Mouse (Mus musculus) left cerebral cortex, adult 8-10 months (tissue): ENCODE data around the gene Rbpms2. TPM values are rescaled to one million over a fixed set of nuclear protein-coding genes. Genes with fewer than 3 reads are reported as not detected.

Experiments used
- DNase-seq, 2 experiments: peaks; one replicate each; pipeline ENCODE4 v3.0.0; 2022; ENCODE audit warnings: low spot score in 2 of 2
- total RNA-seq, 4 experiments: library from RNA; stranded (reverse); gene quantifications; 2 replicates each; pipeline ENCODE4 v1.2.4; 2022

Gene Rbpms2
- total RNA-seq, 4 experiments from 2014 or later, result 2.2 to 5.3 (median 3.0) TPM

- no peak for DNase-seq
Observed at GRCm38 (mm10) chr9:65692959-65693603, 63.6 kb downstream of the Rbpms2 start.

GRCm38 (mm10) chr9:65695646-65696045 lies 66.2 kb downstream of the Rbpms2 start:
- peak in 1 of 2 experiments; percentile 53 for DNase-seq

- no peak for DNase-seq
Observed at GRCm38 (mm10) chr9:65696337-65696736, 66.9 kb downstream of the Rbpms2 start.

- DNase-seq, result no peak
Observed at GRCm38 (mm10) chr9:65697356-65697755, 67.9 kb downstream of the Rbpms2 start.

- DNase-seq, result no peak
Observed at GRCm38 (mm10) chr9:65697992-65698391, 68.5 kb downstream of the Rbpms2 start.

- DNase-seq, result no peak
Observed at GRCm38 (mm10) chr9:65700504-65700903, 71.1 kb downstream of the Rbpms2 start.

GRCm38 (mm10) chr9:65702286-65702685 lies 72.8 kb downstream of the Rbpms2 start:
- DNase-seq, result no peak

GRCm38 (mm10) chr9:65703241-65703640 lies 73.8 kb downstream of the Rbpms2 start:
- DNase-seq, result no peak

- no peak for DNase-seq
Observed at GRCm38 (mm10) chr9:65703926-65704595, 74.6 kb downstream of the Rbpms2 start.

Other genes with a start within 250 kb of the Rbpms2 start
- under 1 TPM in 3 of 4 experiments, not detected in 1; 0.11 to 0.32 (median 0.12) TPM for gene Kbtbd13, start 238.0 kb upstream of the Rbpms2 start, total RNA-seq
- 1 to 10 TPM; 2.1 to 3.4 (median 3.2) TPM for gene Rasl12, start 231.1 kb upstream of the Rbpms2 start, total RNA-seq
- not detected for gene Slc51b, start 206.7 kb upstream of the Rbpms2 start, total RNA-seq
- gene Mtfmt, start 193.9 kb upstream of the Rbpms2 start, total RNA-seq, result 10 to 100 TPM; 16.4 to 20.5 (median 16.9) TPM
- gene Spg21, start 168.7 kb upstream of the Rbpms2 start, total RNA-seq, result 10 to 100 TPM; 33.6 to 43.7 (median 41.2) TPM
- 1 to 10 TPM; 3.8 to 6.4 (median 4.8) TPM for gene Ankdd1a, start 109.5 kb upstream of the Rbpms2 start, total RNA-seq
- 10 to 100 TPM; 16.3 to 24.5 (median 18.9) TPM for gene Plekho2, start 49.6 kb upstream of the Rbpms2 start, total RNA-seq
- under 1 TPM; 0.18 to 0.63 (median 0.26) TPM for gene Pif1, start 42.5 kb upstream of the Rbpms2 start, total RNA-seq
- gene Oaz2, start 38.4 kb downstream of the Rbpms2 start, total RNA-seq, result 100 to 1,000 TPM; 221 to 258 (median 249) TPM
- gene Zfp609, start 197.9 kb downstream of the Rbpms2 start, total RNA-seq, result 10 to 100 TPM; 47.1 to 51.9 (median 49.0) TPM